Mouse (Mus musculus) hindbrain, embryonic 10.5 days (tissue): ENCODE results near the gene H1fnt. TPM values are rescaled to one million over a fixed set of nuclear protein-coding genes. Genes with fewer than 3 reads are reported as not detected.
A peak's percentile ranks its signal among the peaks of the same experiment; 100 is the strongest.

Experiments
- DNase-seq: peaks from one replicate; pipeline ENCODE4 v3.0.0-alpha.2; 2017; ENCODE audit warnings: low spot score
- H3K27ac ChIP-seq: fragments of 300-500 bp; sonication (generic); 2 replicates; pipeline ENCODE4 v1.5.1; 2016; ENCODE audit warnings: mild to moderate bottlenecking, moderate library complexity
- H3K27me3 ChIP-seq: fragments of 300-500 bp; sonication (generic); 2 replicates; pipeline ENCODE4 v1.6.1; 2016; ENCODE audit warnings: mild to moderate bottlenecking; ENCODE audit not compliant: poor library complexity, insufficient read depth, severe bottlenecking
- H3K36me3 ChIP-seq: fragments of 300-500 bp; sonication (generic); 2 replicates; pipeline ENCODE4 v1.6.1; 2016; ENCODE audit warnings: mild to moderate bottlenecking, moderate library complexity
- H3K4me1 ChIP-seq: fragments of 300-500 bp; sonication (generic); replicated peaks from 2 replicates; pipeline ENCODE4 v1.6.1; 2016; ENCODE audit warnings: mild to moderate bottlenecking
- H3K4me3 ChIP-seq: fragments of 300-500 bp; sonication (generic); 2 replicates; pipeline ENCODE4 v1.5.1; 2016; ENCODE audit warnings: mild to moderate bottlenecking, moderate library complexity
- H3K9me3 ChIP-seq: fragments of 300-500 bp; sonication (generic); 2 replicates; pipeline ENCODE4 v1.6.1; 2016; ENCODE audit warnings: mild to moderate bottlenecking, moderate library complexity
- WGBS: fragments of 180-500 bp; shearing (Covaris S2); methylation state at CpG from one replicate; pipeline ENCODE4 v1.1.7; 2016; 5-methylcytosine and 5-hydroxymethylcytosine counted together
- polyA plus RNA-seq: library from polyadenylated mRNA; unstranded; fragments of >200 nt; fragmentation: Nextera tagmentation; extraction: Ambion mirVana; gene quantifications from 2 replicates; pipeline ENCODE4 v1.2.1, GENCODE M21; 2016

Gene H1fnt
- not detected in 2 replicates for polyA plus RNA-seq

- Histone ChIP-seq H3K36me3 (no peaks in the 10 kb centered on the region), H3K4me1 (no peaks in the 10 kb centered on the region), H3K27me3 (no peaks in the 10 kb centered on the region), H3K4me3 (no peak within 1 kb of the TSS), H3K9me3 (no peaks in the 10 kb centered on the region), H3K27ac (no peak within 1 kb of the TSS)
- DNase-seq: no peak
- WGBS: 81% methylated on average over 8 of the region's 8 CpGs
Observed at GRCm38 (mm10) chr15:98257193-98257592, at the start of gene H1fnt. Gene H1fnt (minus strand): TSS chr15:98257293.

- peak; percentile 41 for DNase-seq
- peaks cover 8% of the 10 kb centered on the region for H3K4me1 ChIP-seq
- WGBS: 3% methylated on average over 60 of the region's 60 CpGs
- H3K9me3 ChIP-seq: no peaks in the 10 kb centered on the region
- peak within 1 kb of the TSS; percentile 78 for H3K4me3 ChIP-seq
- peak within 1 kb of the TSS; percentile 87 for H3K27ac ChIP-seq
- peaks cover 20% of the 10 kb centered on the region for H3K27me3 ChIP-seq
- no peaks in the 10 kb centered on the region for H3K36me3 ChIP-seq
Observed at GRCm38 (mm10) chr15:98295628-98296551, 38.8 kb upstream of the H1fnt start, which contains the start of gene Zfp641. Gene Zfp641 (minus strand): TSS chr15:98296161.

- Histone ChIP-seq H3K27ac (no peak overlapping the region), H3K4me3 (no peak overlapping the region), H3K4me1 (peaks cover 8% of the 10 kb centered on the region), H3K27me3 (peaks cover 20% of the 10 kb centered on the region), H3K36me3 (no peaks in the 10 kb centered on the region), H3K9me3 (no peaks in the 10 kb centered on the region)
- DNase-seq: no peak
- 84% methylated on average over 8 of the region's 8 CpGs for WGBS
Observed at GRCm38 (mm10) chr15:98293651-98294050, 36.6 kb upstream of the H1fnt start.

- Histone ChIP-seq H3K4me3 (no peak overlapping the region), H3K4me1 (no peaks in the 10 kb centered on the region), H3K36me3 (no peaks in the 10 kb centered on the region), H3K27ac (no peak overlapping the region), H3K27me3 (no peaks in the 10 kb centered on the region), H3K9me3 (no peaks in the 10 kb centered on the region)
- DNase-seq: no peak
- WGBS: 69% methylated on average over 12 of the region's 12 CpGs
Observed at GRCm38 (mm10) chr15:98288566-98288965, 31.5 kb upstream of the H1fnt start.

GRCm38 (mm10) chr15:98286418-98286817, 29.3 kb upstream of the H1fnt start:
- 78% methylated on average over 7 of the region's 7 CpGs for WGBS

GRCm38 (mm10) chr15:98257776-98258175, 683 bp upstream of the H1fnt start:
- Histone ChIP-seq H3K27me3 (no peaks in the 10 kb centered on the region), H3K9me3 (no peaks in the 10 kb centered on the region), H3K4me3 (no peak overlapping the region), H3K4me1 (no peaks in the 10 kb centered on the region), H3K36me3 (no peaks in the 10 kb centered on the region), H3K27ac (no peak overlapping the region)
- WGBS: 87% methylated on average over 7 of the region's 7 CpGs
- no peak for DNase-seq

More at GRCm38 (mm10) chr15:98286418-98286817, 29.3 kb upstream of the H1fnt start:
- Histone ChIP-seq H3K27me3 (no peaks in the 10 kb centered on the region), H3K36me3 (no peaks in the 10 kb centered on the region), H3K27ac (no peak overlapping the region), H3K4me1 (no peaks in the 10 kb centered on the region), H3K9me3 (no peaks in the 10 kb centered on the region), H3K4me3 (no peak overlapping the region)
- no peak for DNase-seq

- whole genome bisulfite sequencing: 94% methylated on average over 13 of the region's 13 CpGs
- Histone ChIP-seq H3K27me3 (no peaks in the 10 kb centered on the region), H3K4me3 (no peak overlapping the region), H3K4me1 (no peaks in the 10 kb centered on the region), H3K36me3 (no peaks in the 10 kb centered on the region), H3K9me3 (no peaks in the 10 kb centered on the region), H3K27ac (no peak overlapping the region)
- no peak for DNase-seq
Observed at GRCm38 (mm10) chr15:98256271-98256670, 822 bp downstream of the H1fnt start.

- Histone ChIP-seq H3K27me3 (no peaks in the 10 kb centered on the region), H3K27ac (no peak overlapping the region), H3K9me3 (0 out of 2 replicates have a peak, but pooled peaks cover 2% of the 10 kb centered on the region), H3K36me3 (no peaks in the 10 kb centered on the region), H3K4me3 (no peak overlapping the region), H3K4me1 (no peaks in the 10 kb centered on the region)
- no peak for DNase-seq
- 87% methylated on average over 4 of the region's 4 CpGs for WGBS
Observed at GRCm38 (mm10) chr15:98235442-98235841, 21.7 kb downstream of the H1fnt start.

GRCm38 (mm10) chr15:98234350-98234749, 22.7 kb downstream of the H1fnt start, which contains the start of gene Olfr286:
Gene Olfr286 (minus strand): TSS chr15:98234450.
- Histone ChIP-seq H3K36me3 (no peaks in the 10 kb centered on the region), H3K4me3 (no peak within 1 kb of the TSS), H3K9me3 (0 out of 2 replicates have a peak, but pooled peaks cover 2% of the 10 kb centered on the region), H3K27ac (no peak within 1 kb of the TSS), H3K27me3 (no peaks in the 10 kb centered on the region), H3K4me1 (no peaks in the 10 kb centered on the region)
- DNase-seq: no peak
- WGBS: 89% methylated on average over 4 of the region's 4 CpGs

GRCm38 (mm10) chr15:98226096-98226495, 31.0 kb downstream of the H1fnt start:
- 65% methylated on average over 7 of the region's 7 CpGs for WGBS

GRCm38 (mm10) chr15:98225610-98226009, 31.5 kb downstream of the H1fnt start:
- Histone ChIP-seq H3K4me3 (no peak overlapping the region), H3K27me3 (no peaks in the 10 kb centered on the region), H3K4me1 (no peaks in the 10 kb centered on the region), H3K9me3 (no peaks in the 10 kb centered on the region), H3K27ac (no peak overlapping the region), H3K36me3 (no peaks in the 10 kb centered on the region)
- 42% methylated on average over 16 of the region's 16 CpGs for WGBS
- DNase-seq: peak; percentile 5

More at GRCm38 (mm10) chr15:98226096-98226495, 31.0 kb downstream of the H1fnt start:
- H3K4me3 ChIP-seq: no peak overlapping the region
- no peaks in the 10 kb centered on the region for H3K4me1 ChIP-seq
- H3K9me3 ChIP-seq: no peaks in the 10 kb centered on the region
- H3K36me3 ChIP-seq: no peaks in the 10 kb centered on the region
- DNase-seq: no peak
- H3K27me3 ChIP-seq: no peaks in the 10 kb centered on the region
- H3K27ac ChIP-seq: no peak overlapping the region

- no peaks in the 10 kb centered on the region for H3K4me1 ChIP-seq
- DNase-seq: no peak
- H3K9me3 ChIP-seq: no peaks in the 10 kb centered on the region
- H3K27me3 ChIP-seq: no peaks in the 10 kb centered on the region
- no peak overlapping the region for H3K4me3 ChIP-seq
- H3K27ac ChIP-seq: no peak overlapping the region
- H3K36me3 ChIP-seq: no peaks in the 10 kb centered on the region
Observed at GRCm38 (mm10) chr15:98222377-98222776, 34.7 kb downstream of the H1fnt start.

- DNase-seq: no peak
- Histone ChIP-seq H3K36me3 (no peaks in the 10 kb centered on the region), H3K27ac (no peak within 1 kb of the TSS), H3K27me3 (no peaks in the 10 kb centered on the region), H3K4me3 (no peak within 1 kb of the TSS), H3K4me1 (no peaks in the 10 kb centered on the region), H3K9me3 (no peaks in the 10 kb centered on the region)
- 68% methylated on average over 4 of the region's 4 CpGs for WGBS
Observed at GRCm38 (mm10) chr15:98220877-98221276, 36.2 kb downstream of the H1fnt start, which contains the start of the genes Gm44579 and Olfr287. Gene Gm44579 (minus strand): TSS chr15:98220977. Gene Olfr287 (minus strand): TSS chr15:98221056.
